Mouse (Mus musculus) heart, embryonic 10.5 days (tissue): ENCODE measurements at regions not wholly inside any gene's neighbourhood (a gene's known extent, or its start where the extent isn't known, plus 50 kb on each side); places are given as distances from the start of the nearest gene placed in this dataset.
A peak's percentile ranks its signal among the peaks of the same experiment; 100 is the strongest.
"Not testable (repeated sequence)": the region's sequence is repeated elsewhere in the genome, so short reads cannot be mapped to it uniquely, and the experiment has no call there.

ENCODE experiments used
- DNase-seq: peaks from one replicate; pipeline ENCODE4 v3.0.0-alpha.2; 2017; ENCODE audit warnings: low spot score
- H3K27ac ChIP-seq: fragments of 300-500 bp; sonication (generic); 2 replicates; pipeline ENCODE4 v1.5.1; 2016; ENCODE audit warnings: mild to moderate bottlenecking
- H3K27me3 ChIP-seq: fragments of 300-500 bp; sonication (generic); 2 replicates; pipeline ENCODE4 v1.6.1; 2016; ENCODE audit warnings: mild to moderate bottlenecking; ENCODE audit not compliant: poor library complexity, insufficient read depth, severe bottlenecking
- H3K36me3 ChIP-seq: fragments of 300-500 bp; sonication (generic); 2 replicates; pipeline ENCODE4 v1.6.1; 2016; ENCODE audit warnings: mild to moderate bottlenecking, moderate library complexity
- H3K4me1 ChIP-seq: fragments of 300-500 bp; sonication (generic); 2 replicates; pipeline ENCODE4 v1.6.1; 2016; ENCODE audit warnings: mild to moderate bottlenecking
- H3K4me3 ChIP-seq: fragments of 300-500 bp; sonication (generic); 2 replicates; pipeline ENCODE4 v1.5.1; 2016; ENCODE audit warnings: mild to moderate bottlenecking, moderate library complexity
- H3K9me3 ChIP-seq: fragments of 300-500 bp; sonication (generic); 2 replicates; pipeline ENCODE4 v1.6.1; 2016; ENCODE audit warnings: mild to moderate bottlenecking, moderate library complexity
- WGBS: fragments of 180-500 bp; shearing (Covaris S2); methylation state at CpG from one replicate; pipeline ENCODE4 v1.1.7; 2016; 5-methylcytosine and 5-hydroxymethylcytosine counted together

- no peaks in the 10 kb centered on the region for H3K36me3 ChIP-seq
- no peak for DNase-seq
- H3K9me3 ChIP-seq = no peaks in the 10 kb centered on the region
- H3K4me3 ChIP-seq = no peak overlapping the region
- H3K27ac ChIP-seq = no peak overlapping the region
- H3K27me3 ChIP-seq = no peaks in the 10 kb centered on the region
- H3K4me1 ChIP-seq = 0 out of 2 replicates have a peak, but pooled peaks cover 4% of the 10 kb centered on the region
- WGBS = 83% methylated on average over 4 of the region's 4 CpGs
Measured at GRCm38 (mm10) chr14:120826187-120826586, 84.8 kb upstream of the Ipo5 start.

- H3K27ac ChIP-seq, H3K27me3 ChIP-seq, H3K4me3 ChIP-seq, H3K4me1 ChIP-seq, H3K9me3 ChIP-seq, H3K36me3 ChIP-seq, DNase-seq: not testable (repeated sequence)
- WGBS = 20% methylated on average over 20 of the region's 20 CpGs
Measured at GRCm38 (mm10) chr14:120830389-120830835, 80.6 kb upstream of the Ipo5 start.

DNA sequence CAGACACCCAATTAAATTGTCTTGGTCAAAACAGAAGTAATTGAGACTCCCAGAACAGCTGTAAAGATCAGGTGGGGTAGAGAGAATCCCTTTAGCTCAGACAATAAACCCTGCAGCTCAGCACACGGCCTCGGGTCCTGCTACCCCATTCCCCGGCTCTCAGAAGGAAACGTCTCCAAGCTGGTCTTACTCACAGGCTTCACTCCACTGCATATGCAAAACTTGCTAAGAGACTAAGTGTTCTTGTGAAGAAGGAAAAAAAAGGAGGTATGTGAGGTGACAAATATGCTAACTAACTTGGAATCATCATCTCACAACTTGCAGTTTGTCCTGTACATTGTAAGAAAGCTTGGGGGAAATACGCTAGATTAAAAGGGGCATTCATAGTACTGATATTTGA lies 79.6 kb upstream of the Ipo5 start:
- peaks cover 9% of the 10 kb centered on the region for H3K4me1 ChIP-seq
- no peak for DNase-seq
- no peak overlapping the region for H3K4me3 ChIP-seq
- H3K36me3 ChIP-seq = no peaks in the 10 kb centered on the region
- H3K27ac ChIP-seq = no peak overlapping the region
- 66% methylated on average over 5 of the region's 5 CpGs for WGBS
- H3K27me3 ChIP-seq = no peaks in the 10 kb centered on the region
- no peaks in the 10 kb centered on the region for H3K9me3 ChIP-seq

DNA sequence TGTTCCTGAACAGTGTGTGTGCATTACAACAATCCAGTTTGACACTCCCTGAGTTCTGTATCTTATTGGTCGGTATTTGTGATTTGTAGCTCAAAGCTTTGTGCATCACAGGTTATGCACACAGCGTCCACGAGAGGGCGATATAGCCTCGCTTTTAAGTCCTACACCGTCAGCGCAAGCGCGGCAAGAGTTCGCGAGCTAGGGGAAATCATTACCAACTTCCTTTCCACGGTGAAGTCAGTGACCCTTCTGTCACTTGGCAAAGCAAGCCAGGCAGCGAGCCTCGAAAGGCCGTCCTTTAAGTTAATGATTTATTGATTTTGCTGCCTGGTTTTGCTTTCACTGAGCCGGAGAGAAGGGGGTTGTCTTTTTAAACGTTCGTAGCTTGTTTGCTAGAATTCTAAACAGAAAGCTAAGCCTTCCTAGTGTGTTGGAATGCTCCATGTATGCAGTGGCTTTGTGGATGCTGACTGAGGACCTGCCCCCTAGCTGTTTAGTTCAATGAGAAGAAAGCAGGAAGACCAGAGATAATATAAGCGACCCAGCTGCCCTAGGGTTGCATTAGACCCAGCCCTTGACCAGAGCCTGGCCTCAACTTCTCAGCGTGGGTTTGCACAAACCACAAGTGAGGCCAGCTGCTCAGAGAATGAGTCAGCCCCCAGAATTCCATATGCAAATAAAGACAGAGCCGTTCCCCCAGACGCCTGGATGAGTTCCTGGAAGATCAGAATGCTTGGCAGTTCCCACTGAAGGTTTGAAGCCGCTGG lies 79.0 kb upstream of the Ipo5 start:
- H3K36me3 ChIP-seq = no peaks in the 10 kb centered on the region
- H3K4me3 ChIP-seq = peak overlapping the region; percentile 46
- H3K4me1 ChIP-seq = peaks cover 9% of the 10 kb centered on the region
- WGBS = 7% methylated on average over 23 of the region's 23 CpGs
- no peaks in the 10 kb centered on the region for H3K27me3 ChIP-seq
- no peaks in the 10 kb centered on the region for H3K9me3 ChIP-seq
- DNase-seq = peak; percentile 94
- peak overlapping the region; percentile 82 for H3K27ac ChIP-seq

DNA sequence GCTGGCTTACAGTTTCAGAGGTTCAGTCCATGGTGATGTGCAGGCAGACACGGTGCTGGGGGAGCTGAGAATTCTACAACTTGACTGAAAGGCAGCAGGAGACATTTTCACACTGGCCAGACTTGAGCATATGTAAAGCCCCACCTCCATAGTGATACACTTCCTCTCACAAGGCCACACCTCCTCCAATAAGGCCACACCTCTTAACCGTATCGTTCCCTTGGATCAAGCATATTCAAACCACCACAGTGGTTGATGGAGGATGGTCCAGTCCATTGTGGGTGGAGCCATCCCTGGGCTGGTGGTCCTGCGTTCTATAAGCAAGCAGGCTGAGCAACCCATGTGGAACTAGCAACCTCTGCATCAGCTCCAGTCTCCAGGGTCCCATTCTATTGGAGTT lies 76.2 kb upstream of the Ipo5 start:
- no peaks in the 10 kb centered on the region for H3K27me3 ChIP-seq
- no peak overlapping the region for H3K4me3 ChIP-seq
- peaks cover 21% of the 10 kb centered on the region for H3K4me1 ChIP-seq
- 69% methylated on average over 4 of the region's 4 CpGs for WGBS
- DNase-seq = no peak
- no peaks in the 10 kb centered on the region for H3K36me3 ChIP-seq
- no peaks in the 10 kb centered on the region for H3K9me3 ChIP-seq
- H3K27ac ChIP-seq = no peak overlapping the region

DNA sequence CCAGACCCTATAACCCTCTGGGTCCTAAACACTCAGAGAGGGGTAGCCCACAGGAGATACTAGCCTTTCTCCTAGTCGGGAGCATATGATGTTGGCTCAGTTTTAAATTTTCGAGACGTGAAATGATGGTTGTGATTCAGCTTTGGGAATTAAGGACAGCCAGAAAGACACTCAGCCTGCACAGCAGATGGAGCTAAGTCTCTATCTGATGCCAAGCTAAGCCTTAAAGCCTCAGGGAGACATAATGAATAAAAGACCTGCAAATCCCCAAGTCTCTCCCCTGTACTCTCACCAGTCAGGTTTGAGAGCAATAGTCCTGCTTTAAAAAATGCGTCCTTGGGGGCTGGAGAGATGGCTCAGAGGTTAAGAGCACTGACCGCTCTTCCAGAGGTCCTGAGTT lies 75.3 kb upstream of the Ipo5 start:
- DNase-seq = no peak
- WGBS = 75% methylated on average over 5 of the region's 5 CpGs
- no peaks in the 10 kb centered on the region for H3K27me3 ChIP-seq
- H3K27ac ChIP-seq = 0 out of 2 replicates have a peak overlapping the region, but pooled peaks have one; percentile 7
- H3K36me3 ChIP-seq = no peaks in the 10 kb centered on the region
- peaks cover 28% of the 10 kb centered on the region for H3K4me1 ChIP-seq
- H3K9me3 ChIP-seq = no peaks in the 10 kb centered on the region
- H3K4me3 ChIP-seq = no peak overlapping the region

- Histone ChIP-seq H3K27me3 (no peaks in the 10 kb centered on the region), H3K9me3 (no peaks in the 10 kb centered on the region), H3K4me3 (no peak overlapping the region), H3K36me3 (no peaks in the 10 kb centered on the region), H3K4me1 (peaks cover 33% of the 10 kb centered on the region), H3K27ac (no peak overlapping the region)
- DNase-seq = no peak
- WGBS = 92% methylated on average over 12 of the region's 12 CpGs
Measured at GRCm38 (mm10) chr14:120836535-120837316, 74.3 kb upstream of the Ipo5 start.

DNA sequence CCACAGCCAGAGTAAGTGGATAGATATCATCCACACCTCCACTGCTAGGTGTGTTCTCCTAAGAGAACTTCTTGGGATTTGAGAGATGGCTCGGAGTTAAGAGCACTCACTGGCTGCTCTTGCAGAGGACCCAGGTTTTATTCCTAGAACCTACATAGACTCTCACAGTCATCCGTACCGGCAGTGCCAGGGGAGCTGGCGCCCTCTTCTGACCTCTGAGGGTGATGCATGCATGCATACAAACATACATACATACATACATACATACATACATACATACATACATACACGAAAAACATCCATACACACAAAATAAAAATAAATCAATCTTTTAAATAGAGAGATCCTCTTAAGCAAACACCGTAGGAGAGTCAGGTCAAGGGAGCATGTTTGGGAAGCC lies 70.1 kb upstream of the Ipo5 start:
- H3K27ac ChIP-seq = no peak overlapping the region
- no peaks in the 10 kb centered on the region for H3K36me3 ChIP-seq
- peaks cover 42% of the 10 kb centered on the region for H3K4me1 ChIP-seq
- WGBS = 81% methylated on average over 6 of the region's 6 CpGs
- H3K27me3 ChIP-seq = no peaks in the 10 kb centered on the region
- DNase-seq = no peak
- no peaks in the 10 kb centered on the region for H3K9me3 ChIP-seq
- H3K4me3 ChIP-seq = no peak overlapping the region

DNA sequence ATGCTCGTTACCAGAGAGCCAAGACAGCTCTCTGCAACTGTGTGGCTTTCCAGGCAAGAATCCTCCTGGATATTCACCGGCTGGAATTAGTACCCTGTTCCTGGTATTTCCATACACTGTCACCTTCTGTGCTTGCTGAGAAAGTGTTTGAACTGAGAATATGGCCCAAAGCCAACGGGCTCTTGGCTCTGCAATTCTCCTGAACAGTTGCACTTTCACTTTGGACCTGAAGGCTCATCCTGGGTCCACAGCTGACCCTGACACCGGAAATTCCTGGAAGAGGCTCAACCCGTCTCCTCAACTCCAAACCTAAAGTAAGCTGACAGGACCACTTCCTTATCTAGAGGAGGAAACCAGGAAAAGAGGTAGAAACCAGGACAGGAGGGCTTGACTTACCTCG lies 69.7 kb upstream of the Ipo5 start:
- H3K27me3 ChIP-seq = no peaks in the 10 kb centered on the region
- no peak for DNase-seq
- no peak overlapping the region for H3K27ac ChIP-seq
- 77% methylated on average over 6 of the region's 6 CpGs for WGBS
- H3K4me1 ChIP-seq = peaks cover 46% of the 10 kb centered on the region
- H3K4me3 ChIP-seq = no peak overlapping the region
- H3K9me3 ChIP-seq = no peaks in the 10 kb centered on the region
- no peaks in the 10 kb centered on the region for H3K36me3 ChIP-seq

- peaks cover 57% of the 10 kb centered on the region for H3K4me1 ChIP-seq
- H3K27me3 ChIP-seq = no peaks in the 10 kb centered on the region
- no peaks in the 10 kb centered on the region for H3K36me3 ChIP-seq
- H3K27ac ChIP-seq = peak overlapping the region; percentile 44; the same call in 1 of the 2 replicates
- 81% methylated on average over 2 of the region's 2 CpGs for WGBS
- DNase-seq = no peak
- H3K9me3 ChIP-seq = no peaks in the 10 kb centered on the region
- no peak overlapping the region for H3K4me3 ChIP-seq
Measured at GRCm38 (mm10) chr14:120845172-120845571, 65.9 kb upstream of the Ipo5 start.

GRCm38 (mm10) chr14:120846073-120846850 lies 64.8 kb upstream of the Ipo5 start:
- Histone ChIP-seq H3K36me3 (no peaks in the 10 kb centered on the region), H3K27me3 (no peaks in the 10 kb centered on the region), H3K4me1 (peaks cover 59% of the 10 kb centered on the region), H3K27ac (peak overlapping the region; percentile 85), H3K4me3 (peak overlapping the region; percentile 7; the same call in 1 of the 2 replicates), H3K9me3 (no peaks in the 10 kb centered on the region)
- 39% methylated on average over 10 of the region's 10 CpGs for WGBS
- peak; percentile 85 for DNase-seq

DNA sequence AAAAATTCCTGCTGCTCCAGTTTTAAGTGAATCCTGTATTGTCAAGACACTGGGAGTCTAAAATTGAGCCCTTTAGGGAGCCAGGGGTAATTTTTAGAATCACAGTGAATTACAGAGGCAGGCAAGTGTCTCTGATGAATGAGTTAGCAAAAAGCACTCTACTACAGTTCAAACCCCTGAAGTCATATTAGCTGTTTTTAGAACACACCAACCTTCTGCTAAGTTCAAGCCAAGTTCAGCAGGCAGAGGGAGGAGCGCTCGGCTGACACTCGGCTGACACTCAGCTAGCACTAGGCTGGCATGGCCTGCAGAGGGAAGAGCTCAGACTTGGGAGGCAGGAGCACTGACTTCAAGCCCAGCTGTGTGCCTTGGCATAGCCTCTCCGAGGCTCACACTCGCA lies 64.0 kb upstream of the Ipo5 start:
- H3K4me1 ChIP-seq = peaks cover 51% of the 10 kb centered on the region
- 38% methylated on average over 5 of the region's 5 CpGs for WGBS
- H3K36me3 ChIP-seq = no peaks in the 10 kb centered on the region
- H3K4me3 ChIP-seq = no peak overlapping the region
- no peaks in the 10 kb centered on the region for H3K27me3 ChIP-seq
- H3K27ac ChIP-seq = peak overlapping the region; percentile 85
- peak; percentile 87 for DNase-seq
- no peaks in the 10 kb centered on the region for H3K9me3 ChIP-seq
